Mouse (Mus musculus) ovary, postnatal 14 days (tissue): ENCODE measurements around the gene Trim14.

Source experiments
- DNase-seq: peaks from one replicate; pipeline ENCODE4 v3.0.0; 2022; ENCODE audit warnings: low spot score

Trim14 gene

GRCm38 (mm10) chr4:46475101-46475500 lies 60.8 kb downstream of the Trim14 start:
- DNase-seq = no peak

GRCm38 (mm10) chr4:46465740-46466139 lies 70.2 kb downstream of the Trim14 start:
- DNase-seq = no peak

GRCm38 (mm10) chr4:46463130-46463830 lies 72.7 kb downstream of the Trim14 start:
- no peak for DNase-seq

- no peak for DNase-seq
Observed at GRCm38 (mm10) chr4:46458411-46458810, 77.5 kb downstream of the Trim14 start.

- no peak for DNase-seq
Observed at GRCm38 (mm10) chr4:46457186-46457585, 78.8 kb downstream of the Trim14 start.

GRCm38 (mm10) chr4:46456762-46457161 lies 79.2 kb downstream of the Trim14 start:
- no peak for DNase-seq

- no peak for DNase-seq
Observed at GRCm38 (mm10) chr4:46454097-46454864, 81.7 kb downstream of the Trim14 start.

GRCm38 (mm10) chr4:46452855-46453719 lies 82.9 kb downstream of the Trim14 start:
- no peak for DNase-seq

GRCm38 (mm10) chr4:46452481-46452850 lies 83.5 kb downstream of the Trim14 start:
- DNase-seq = peak; percentile 37

GRCm38 (mm10) chr4:46451758-46452480 lies 84.0 kb downstream of the Trim14 start:
- peak; percentile 58 for DNase-seq

- peak; percentile 63 for DNase-seq
Observed at GRCm38 (mm10) chr4:46451240-46451757, 84.6 kb downstream of the Trim14 start.

- peak; percentile 93 for DNase-seq
Observed at GRCm38 (mm10) chr4:46450519-46451131, 85.3 kb downstream of the Trim14 start, which contains the start of gene Anp32b. Gene Anp32b, plus strand, starts transcription at chr4:46450902.

- DNase-seq = no peak
Observed at GRCm38 (mm10) chr4:46450020-46450518, 85.9 kb downstream of the Trim14 start.

GRCm38 (mm10) chr4:46448886-46449285 lies 87.1 kb downstream of the Trim14 start:
- DNase-seq = no peak

- no peak for DNase-seq
Observed at GRCm38 (mm10) chr4:46447461-46447860, 88.5 kb downstream of the Trim14 start.

- no peak for DNase-seq
Observed at GRCm38 (mm10) chr4:46445237-46445945, 90.5 kb downstream of the Trim14 start.
